Comparison of ENCODE assay signal across 24 mouse cellular contexts in the genomic region with DNA sequence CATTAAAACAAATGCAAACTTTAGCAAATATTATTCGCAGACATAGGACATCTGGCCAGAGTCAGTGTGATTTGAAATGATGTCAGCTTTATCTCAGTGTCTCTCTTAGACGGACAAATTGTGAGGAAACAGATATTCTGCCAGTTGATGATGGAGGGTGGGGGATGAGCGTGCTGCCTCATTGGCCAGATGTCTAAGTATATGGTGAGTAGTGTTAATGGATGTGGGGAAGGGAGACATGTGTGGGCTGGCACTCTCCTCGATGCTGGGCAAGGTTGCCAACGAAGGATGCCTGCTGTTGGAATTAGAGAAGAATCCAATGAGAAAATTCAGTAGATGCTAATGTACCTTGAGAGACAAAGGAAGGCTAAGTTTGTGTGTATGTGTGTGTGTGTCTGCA. TPM values are rescaled to one million over a fixed set of nuclear protein-coding genes. Genes with fewer than 3 reads are reported as not detected.
A peak's percentile ranks its signal among the peaks of the same experiment; 100 is the strongest.
DNase-seq lines count a peak whose midpoint lies in the region; ATAC-seq and TF ChIP-seq lines count a peak whose summit lies in the region.
"Had no signal": no experiment of that assay in that cellular context is flagged by ENCODE, and none has a peak within 500 bp of the region (broad histone marks: within the 10 kb centered on the region; RNA-seq: fewer than 3 reads in every experiment).

No protein-coding gene starts in this region.

- WGBS in hindbrain, embryonic 13.5 days: 82% methylated on average over 5 of the region's 5 CpGs
- WGBS in hindbrain, embryonic 16.5 days: 73% methylated on average over 5 of the region's 5 CpGs
- 39% methylated on average over 5 of the region's 5 CpGs for WGBS in lung, embryonic 14.5 days

- H3K9ac ChIP-seq in hindbrain, embryonic 13.5 days: no peak overlapping the region
- H3K9ac ChIP-seq in hindbrain, embryonic 16.5 days (ENCODE audit: low read depth, low read length): no peak overlapping the region
- no peak overlapping the region for H3K9ac ChIP-seq in lung, embryonic 14.5 days
- H3K9ac ChIP-seq: embryonic facial prominence, embryonic 13.5 days; heart, embryonic 15.5 days; hindbrain, embryonic 14.5 days; liver, embryonic 13.5 days had no signal

- peak; percentile 38 for DNase-seq in cerebellum, adult 9-11 months
- DNase-seq in cerebellum, adult 8-10 months: no peak
- DNase-seq in lung, embryonic 14.5 days: peak; percentile 59
- no peak for DNase-seq in lung, postnatal 10 days
- DNase-seq in brain, embryonic 14.5 days (ENCODE audit: low read depth): peak; percentile 59
- no peak for DNase-seq in kidney, postnatal 25 days
- DNase-seq: adrenal gland, postnatal 25 days; embryo, embryonic 11 days; gastrocnemius, adult 2 months; heart, postnatal 36 days; kidney, adult 8-10 months; kidney, postnatal 10 days; liver, embryonic 13.5 days; thymus, adult 2 months; thymus, postnatal 4 days had no signal

- no peaks in the 10 kb centered on the region for H3K27me3 ChIP-seq in hindbrain, embryonic 13.5 days
- no peaks in the 10 kb centered on the region for H3K27me3 ChIP-seq in hindbrain, embryonic 16.5 days (replicated peaks; ENCODE audit: control insufficient read depth, insufficient read depth, low read length)
- H3K27me3 ChIP-seq in lung, embryonic 14.5 days (ENCODE audit: insufficient read depth, low read length): no peaks in the 10 kb centered on the region
- H3K27me3 ChIP-seq: embryonic facial prominence, embryonic 13.5 days; heart, embryonic 15.5 days; liver, embryonic 13.5 days had no signal

- TF ChIP-seq CTCF in lung, embryonic 14.5 days (IDR thresholded peaks at IDR 0.05; ENCODE audit: low read depth): no peak
- TF ChIP-seq CTCF in brain, embryonic 14.5 days (IDR thresholded peaks at IDR 0.05; ENCODE audit: borderline replicate concordance, extremely low read depth, insufficient read depth, insufficient read length): no peak

- H3K36me3 ChIP-seq in hindbrain, embryonic 13.5 days: no peaks in the 10 kb centered on the region
- no peaks in the 10 kb centered on the region for H3K36me3 ChIP-seq in hindbrain, embryonic 16.5 days (ENCODE audit: control insufficient read depth, insufficient read depth, low read length)
- H3K36me3 ChIP-seq in lung, embryonic 14.5 days (ENCODE audit: insufficient read depth): no peaks in the 10 kb centered on the region
- H3K36me3 ChIP-seq: embryonic facial prominence, embryonic 13.5 days; heart, embryonic 15.5 days; liver, embryonic 13.5 days had no signal

- no peak overlapping the region for H3K27ac ChIP-seq in hindbrain, embryonic 13.5 days
- no peak overlapping the region for H3K27ac ChIP-seq in hindbrain, embryonic 16.5 days (ENCODE audit: low read depth, low read length)
- H3K27ac ChIP-seq in lung, embryonic 14.5 days (ENCODE audit: low read depth): no peak overlapping the region
- H3K27ac ChIP-seq: embryonic facial prominence, embryonic 13.5 days; gastrocnemius, adult 2 months; heart, embryonic 15.5 days; hindbrain, embryonic 14.5 days; liver, embryonic 13.5 days; stomach, postnatal 0 days had no signal

- no peaks in the 10 kb centered on the region for H3K9me3 ChIP-seq in hindbrain, embryonic 13.5 days
- H3K9me3 ChIP-seq in hindbrain, embryonic 16.5 days (ENCODE audit: control insufficient read depth, low read length): no peaks in the 10 kb centered on the region
- H3K9me3 ChIP-seq in lung, embryonic 14.5 days (ENCODE audit: low read depth, low read length): no peaks in the 10 kb centered on the region
- H3K9me3 ChIP-seq: embryonic facial prominence, embryonic 13.5 days; heart, embryonic 15.5 days; liver, embryonic 13.5 days had no signal

- TF ChIP-seq POLR2A in brain, embryonic 14.5 days (IDR thresholded peaks at IDR 0.05; ENCODE audit: borderline replicate concordance, extremely low read depth, insufficient read depth, insufficient read length, poor library complexity, severe bottlenecking): no peak

- peaks cover 26% of the 10 kb centered on the region for H3K4me1 ChIP-seq in hindbrain, embryonic 13.5 days (replicated peaks)
- peaks cover 11% of the 10 kb centered on the region for H3K4me1 ChIP-seq in hindbrain, embryonic 16.5 days (ENCODE audit: control insufficient read depth, insufficient read depth, low read depth, low read length)
- H3K4me1 ChIP-seq in lung, embryonic 14.5 days (ENCODE audit: insufficient read depth): 0 out of 2 replicates have a peak, but pooled peaks cover 2% of the 10 kb centered on the region
- H3K4me1 ChIP-seq: embryonic facial prominence, embryonic 13.5 days; liver, embryonic 13.5 days had no signal

- H3K4me2 ChIP-seq in hindbrain, embryonic 13.5 days: no peak overlapping the region
- no peak overlapping the region for H3K4me2 ChIP-seq in hindbrain, embryonic 16.5 days (ENCODE audit: low read length)
- no peak overlapping the region for H3K4me2 ChIP-seq in lung, embryonic 14.5 days
- H3K4me2 ChIP-seq: embryonic facial prominence, embryonic 13.5 days; heart, embryonic 15.5 days; hindbrain, embryonic 14.5 days; liver, embryonic 13.5 days; midbrain, embryonic 11.5 days had no signal

- ATAC-seq in hindbrain, embryonic 13.5 days (ENCODE audit: low FRiP score): 0 out of 2 replicates have a peak, but pooled peaks have one; percentile 6
- no peak for ATAC-seq in hindbrain, embryonic 16.5 days
- ATAC-seq in lung, embryonic 14.5 days (ENCODE audit: insufficient read depth): peak; percentile 66; the same call in 1 of the 2 replicates
- ATAC-seq: lung, postnatal 0 days had no signal

- no peak overlapping the region for H3K4me3 ChIP-seq in hindbrain, embryonic 13.5 days
- no peak overlapping the region for H3K4me3 ChIP-seq in hindbrain, embryonic 16.5 days (ENCODE audit: low read length)
- H3K4me3 ChIP-seq in lung, embryonic 14.5 days (ENCODE audit: low read depth, low read length): no peak overlapping the region
- H3K4me3 ChIP-seq: embryonic facial prominence, embryonic 13.5 days; erythroblast, embryonic 14.5 days; gastrocnemius, adult 2 months; heart, embryonic 15.5 days; liver, embryonic 13.5 days had no signal

RNA-seq across cellular contexts. Expression of gene Rbfox1, which starts 25.6 kb away (rescaled TPM):
- 148 and 188 TPM in 2 replicates for polyA plus RNA-seq in hindbrain, embryonic 13.5 days (2015; fragmentation: Nextera tagmentation; extraction: Ambion mirVana)
- 256 and 276 TPM in 2 replicates for polyA plus RNA-seq in hindbrain, embryonic 16.5 days (2015; fragmentation: Nextera tagmentation; extraction: Ambion mirVana)
- 0.57 and 0.83 TPM in 2 replicates for polyA plus RNA-seq in lung, embryonic 14.5 days (2014; fragmentation: Nextera tagmentation; extraction: Ambion mirVana)
- 60.3 and 98.9 TPM in 2 replicates for polyA plus RNA-seq in brain, embryonic 14.5 days (2012; rRNA removed)
- polyA plus RNA-seq: erythroblast, embryonic 14.5 days had no signal

Comparison
In these comparisons a context has a peak if more than half of its experiments do, and no peak if none do; other contexts are left out.
1. DNase-seq: peak in cerebellum, adult 9-11 months (single experiment), lung, embryonic 14.5 days (single experiment) and brain, embryonic 14.5 days (single experiment); none in cerebellum, adult 8-10 months (single experiment), lung, postnatal 10 days (single experiment) and kidney, postnatal 25 days (0 of 2).
2. RNA of gene Rbfox1, which starts 25.6 kb away (polyA plus RNA-seq): 256 to 276 TPM in hindbrain, embryonic 16.5 days, 148 to 188 TPM in hindbrain, embryonic 13.5 days and 60.3 to 98.9 TPM in brain, embryonic 14.5 days; 0.57 to 0.83 TPM in lung, embryonic 14.5 days; every median in the first group is over 10 times any median in the second.